Mouse (Mus musculus) liver, adult 2 months (tissue): ENCODE measurements around the gene G6pc.

Experiments
- CTCF ChIP-seq: fragments of 200-500 bp; IDR thresholded peaks from 2 replicates; pipeline ENCODE4 v1.5.1; 2011; ENCODE audit warnings: low read depth, low read length, control low read depth
- POLR2A ChIP-seq: fragments of 200-500 bp; IDR thresholded peaks from 2 replicates; pipeline ENCODE4 v1.6.1; 2011; ENCODE audit warnings: low read length, control low read depth; ENCODE audit not compliant: insufficient read depth; ENCODE audit errors: extremely low read depth

DNA sequence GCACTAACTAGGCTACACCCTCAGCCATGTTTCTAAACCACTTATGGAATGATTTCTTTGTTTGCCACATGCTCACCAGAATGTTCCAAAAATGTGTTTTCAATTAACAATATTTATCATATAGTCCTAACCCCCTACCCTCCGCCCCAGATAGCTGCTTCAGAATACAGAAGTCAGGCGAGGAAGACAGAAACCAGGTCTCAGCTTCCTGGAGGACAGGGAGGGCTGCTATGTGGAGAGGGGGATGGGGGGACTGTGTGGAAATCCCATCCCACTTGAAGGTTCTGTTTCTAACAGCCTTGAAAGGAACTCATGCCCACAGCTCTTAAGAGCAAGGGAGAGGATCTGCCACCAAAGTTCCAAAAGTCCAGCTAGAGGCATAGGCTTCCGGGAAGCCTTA, 18.1 kb upstream of the G6pc start:
- TF ChIP-seq POLR2A (no peak), CTCF (no peak)
